Mouse (Mus musculus) liver, postnatal 0 days (tissue): Measurements from ENCODE around the gene Gm20425.

Experiments
- CTCF ChIP-seq: sonication (generic); IDR thresholded peaks from 2 replicates; pipeline ENCODE4 v1.5.1; 2016; ENCODE audit warnings: antibody characterized with exemption, low read depth
- EP300 ChIP-seq: IDR thresholded peaks from 2 replicates; pipeline ENCODE4 v1.6.1; 2016; ENCODE audit warnings: antibody characterized with exemption, low read depth, mild to moderate bottlenecking

- TF ChIP-seq CTCF: no peak
- no peak for TF ChIP-seq EP300
Observed at GRCm38 (mm10) chr9:103274819-103275218, 44.7 kb upstream of the Gm20425 start.
